Mouse (Mus musculus) bone marrow macrophage, adult 2 months (primary cell): ENCODE data around the gene Rbms3.

Experiments used
- CTCF ChIP-seq: IDR thresholded peaks from 2 replicates; pipeline ENCODE4 v1.5.1; 2012; ENCODE audit warnings: low read depth, mild to moderate bottlenecking, low read length, moderate library complexity
- POLR2A ChIP-seq: IDR thresholded peaks from 2 replicates; pipeline ENCODE4 v1.6.1; 2012; ENCODE audit warnings: mild to moderate bottlenecking, low read depth, low read length, borderline replicate concordance

- TF ChIP-seq CTCF (no peak), POLR2A (no peak)
These were observed 608.2 kb downstream of the Rbms3 start for GRCm38 (mm10) chr9:117021506-117021905.
